Mouse (Mus musculus): ENCODE results near the gene Cys1.
A peak's percentile ranks its signal among the peaks of the same experiment; 100 is the strongest.
"Not testable (repeated sequence)": the region's sequence is repeated elsewhere in the genome, so short reads cannot be mapped to it uniquely, and the experiment has no call there.

The Cys1 gene

DNA sequence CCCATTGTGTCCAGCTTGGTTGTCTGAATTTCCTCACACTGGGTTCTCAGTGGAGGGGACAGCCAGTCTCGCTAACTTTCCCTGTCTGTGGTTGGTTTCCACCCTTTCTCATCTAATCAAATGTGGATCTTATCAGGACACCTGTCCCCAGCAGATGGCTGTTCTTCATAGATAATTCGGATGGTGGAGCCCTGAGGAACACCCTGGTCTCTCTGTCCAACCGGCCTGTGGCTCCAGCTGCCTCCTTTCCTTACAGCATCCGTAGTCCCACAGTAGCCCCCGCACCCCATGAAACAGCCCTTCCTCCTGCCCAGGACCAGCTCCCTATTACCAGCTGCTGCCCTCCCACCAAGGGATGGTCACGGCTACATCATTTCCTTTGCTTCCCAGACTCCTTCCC lies 35.7 kb downstream of the Cys1 start:
- DNase-seq (ENCODE audit: low read depth, low spot score): peak; percentile 49

DNA sequence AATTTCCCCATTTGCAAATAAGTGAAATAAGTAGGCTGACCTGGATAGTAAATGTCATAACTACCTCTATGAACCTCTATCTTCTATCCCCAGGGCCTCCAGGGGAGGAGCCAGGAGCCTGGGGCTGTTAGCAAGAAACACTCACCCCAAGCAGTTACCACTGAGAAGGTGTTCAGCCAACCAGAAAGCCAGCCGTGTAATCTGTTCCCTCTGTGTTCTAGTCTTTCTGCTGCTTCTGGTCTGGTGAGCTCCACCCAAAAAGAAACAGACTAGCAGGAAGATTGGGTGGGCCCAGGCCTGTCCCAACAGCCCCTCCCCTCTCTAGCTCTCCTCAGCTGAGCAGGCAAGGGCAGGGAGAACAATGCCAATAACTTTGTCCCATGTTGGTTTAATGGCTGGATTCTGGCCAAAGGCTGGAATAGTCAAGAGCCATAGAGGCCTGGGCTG lies 37.5 kb downstream of the Cys1 start:
- DNase-seq (ENCODE audit: low read depth, low spot score): peak; percentile 72

DNA sequence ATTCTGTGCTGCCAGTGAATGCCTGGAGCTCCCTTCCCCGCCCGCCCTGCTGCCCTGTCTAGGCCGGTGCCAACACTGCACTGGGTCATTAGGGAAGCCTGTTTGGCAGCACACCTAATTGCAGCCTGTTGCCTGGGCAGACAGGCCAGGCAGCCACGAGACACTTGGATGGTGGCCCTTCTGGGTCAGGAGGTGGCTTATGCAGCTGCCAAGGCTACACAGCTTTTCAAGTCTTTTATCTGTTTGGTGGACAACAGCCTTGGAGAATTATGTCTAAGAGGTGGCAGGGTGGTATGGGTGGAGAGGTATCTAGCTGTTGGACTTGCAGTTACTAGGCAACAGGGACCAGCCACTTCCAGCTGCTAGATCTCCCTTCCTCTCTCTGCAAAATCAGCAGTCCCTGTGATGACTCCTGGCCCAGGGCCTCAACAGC lies 39.2 kb downstream of the Cys1 start:
- no peak for DNase-seq (ENCODE audit: low read depth, low spot score)

DNA sequence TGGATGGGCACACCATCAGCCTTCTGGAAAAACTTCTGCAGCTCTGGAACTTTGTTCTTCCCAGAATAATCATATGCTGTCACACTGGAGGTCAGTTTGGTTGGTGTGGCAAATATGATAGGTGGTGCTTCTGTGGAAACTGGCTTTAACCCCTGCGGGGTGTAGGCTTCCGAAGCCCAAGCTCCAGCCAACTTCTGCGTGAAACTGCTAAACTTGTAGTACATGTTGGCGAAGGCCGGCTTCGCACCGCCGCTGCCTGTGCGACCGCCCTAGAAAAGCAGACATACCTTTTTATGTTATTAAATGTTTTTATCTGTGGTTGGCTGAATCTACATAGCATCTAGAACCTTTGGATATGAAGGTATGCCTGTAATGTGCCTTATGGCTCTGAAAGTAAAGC lies 42.8 kb downstream of the Cys1 start:
- not testable (repeated sequence) for DNase-seq (ENCODE audit: low read depth, low spot score)

DNA sequence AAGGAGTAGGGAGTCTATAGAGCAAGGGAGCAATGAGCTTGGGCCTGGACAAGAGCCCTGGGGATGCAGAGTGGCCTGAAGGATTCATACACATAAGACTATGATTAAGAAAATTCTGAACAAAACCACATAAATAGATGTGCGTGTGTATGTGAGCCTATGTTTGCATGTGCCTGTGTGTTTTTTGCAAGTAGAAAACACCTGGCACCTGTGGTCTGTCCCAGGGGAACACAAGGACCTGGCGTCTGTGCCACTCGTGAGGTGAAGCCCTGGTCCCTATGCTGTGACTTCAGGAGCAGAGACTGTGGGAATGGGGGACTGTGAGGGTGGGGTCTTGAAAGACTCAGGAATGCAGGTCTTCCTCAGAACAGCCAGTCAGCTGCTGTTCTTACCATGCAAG lies 47.0 kb downstream of the Cys1 start:
- no peak for DNase-seq (ENCODE audit: low read depth, low spot score)

DNA sequence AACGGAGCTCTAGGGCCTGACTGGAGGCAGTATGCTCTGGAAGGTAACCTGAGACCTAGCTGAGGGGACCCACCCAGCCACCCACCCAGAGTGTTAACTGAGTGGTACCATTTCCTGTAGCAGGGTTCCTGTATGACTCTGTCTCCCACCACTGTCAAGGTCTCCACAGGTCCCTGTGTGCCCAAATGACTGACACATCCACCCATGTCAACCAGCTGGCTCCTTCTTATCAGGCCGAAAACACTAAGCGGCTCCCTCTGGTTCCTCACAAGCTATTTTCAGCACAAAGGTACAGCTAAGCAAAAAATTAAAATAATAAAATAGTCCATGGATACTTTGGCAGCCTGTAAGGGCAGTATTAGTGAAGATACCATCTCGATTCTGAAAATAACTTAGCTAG lies 47.4 kb downstream of the Cys1 start:
- DNase-seq (ENCODE audit: low read depth, low spot score): no peak

DNA sequence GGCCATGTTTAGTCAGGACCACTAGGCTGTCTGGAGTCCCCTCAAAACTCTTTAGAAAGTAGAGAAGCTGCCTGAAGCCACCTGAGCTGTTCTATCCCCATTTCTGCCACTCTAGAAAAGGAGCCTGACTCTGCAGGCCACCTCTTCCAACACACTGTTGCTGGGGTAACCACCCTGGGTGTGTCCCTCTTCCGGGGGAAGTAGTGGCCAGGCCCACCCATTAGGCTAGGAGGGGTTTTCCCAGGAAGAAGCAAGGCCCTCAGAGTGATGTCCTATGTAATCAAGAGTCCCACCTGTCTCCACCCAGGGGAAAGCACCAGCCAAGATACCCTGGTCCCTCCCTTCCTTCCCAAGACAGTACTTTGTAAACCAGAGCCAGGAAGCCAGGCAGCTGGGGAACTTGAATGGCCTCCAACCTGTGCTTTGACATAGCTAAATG lies 47.8 kb downstream of the Cys1 start:
- DNase-seq (ENCODE audit: low read depth, low spot score): no peak

DNA sequence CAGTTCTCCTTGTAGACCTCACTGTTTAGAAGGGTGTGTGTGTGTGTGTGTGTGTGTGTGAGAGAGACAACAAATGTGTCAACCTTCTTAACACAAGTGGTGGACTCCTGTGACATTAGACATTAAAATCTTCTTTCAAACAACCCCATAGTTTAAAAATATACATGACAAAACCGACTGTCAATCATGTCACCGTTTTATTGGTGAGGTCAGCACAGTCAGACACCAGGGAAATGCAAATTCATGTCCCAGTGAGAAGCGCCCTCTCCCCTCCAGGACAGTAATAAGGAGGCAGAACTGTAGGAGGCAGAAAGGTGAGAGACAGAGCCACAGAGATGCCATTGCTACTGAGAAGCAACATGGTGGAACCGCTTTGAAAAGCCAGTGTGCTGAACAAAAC lies 49.2 kb downstream of the Cys1 start:
- no peak for DNase-seq (ENCODE audit: low read depth, low spot score)

DNA sequence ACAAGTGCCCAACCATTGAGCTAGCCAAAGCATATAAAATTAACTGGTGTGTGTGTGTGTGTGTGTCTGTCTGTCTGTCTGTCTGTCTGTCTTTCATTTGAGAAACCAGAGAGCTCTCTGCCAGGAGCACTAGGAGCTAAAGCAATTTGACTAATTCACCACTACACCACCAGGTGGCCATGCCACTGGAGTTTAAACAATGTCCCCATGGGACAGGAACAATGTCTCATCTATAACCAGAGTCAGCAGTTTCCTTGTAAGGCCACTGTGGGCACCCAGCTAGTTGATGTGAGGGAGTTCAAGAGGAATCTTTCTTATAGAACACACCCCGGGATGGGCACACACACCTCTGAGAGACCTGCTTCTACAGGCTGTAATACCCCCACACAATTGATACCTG lies 51.4 kb downstream of the Cys1 start:
- no peak for DNase-seq (ENCODE audit: low read depth, low spot score)

DNA sequence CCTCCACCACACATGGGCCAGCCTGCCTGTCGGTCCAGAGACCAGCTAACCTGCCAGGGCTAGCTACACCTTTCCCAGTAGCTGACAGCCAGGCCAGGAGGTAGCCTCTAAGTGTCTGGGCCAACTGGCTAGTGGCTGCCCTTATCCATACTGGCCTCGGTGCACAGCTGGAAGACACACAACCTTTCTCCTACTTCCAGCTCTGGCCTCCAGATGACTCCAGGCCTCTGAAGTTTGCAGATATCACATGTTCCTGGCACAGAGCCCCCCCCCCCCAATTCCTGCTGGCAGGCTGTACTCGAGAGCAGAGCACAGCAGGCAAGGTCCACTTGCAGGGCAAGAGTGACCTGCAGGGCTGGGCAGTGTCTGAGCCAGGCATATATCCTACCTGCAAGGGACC lies 54.4 kb downstream of the Cys1 start:
- DNase-seq (ENCODE audit: low read depth, low spot score): no peak

DNA sequence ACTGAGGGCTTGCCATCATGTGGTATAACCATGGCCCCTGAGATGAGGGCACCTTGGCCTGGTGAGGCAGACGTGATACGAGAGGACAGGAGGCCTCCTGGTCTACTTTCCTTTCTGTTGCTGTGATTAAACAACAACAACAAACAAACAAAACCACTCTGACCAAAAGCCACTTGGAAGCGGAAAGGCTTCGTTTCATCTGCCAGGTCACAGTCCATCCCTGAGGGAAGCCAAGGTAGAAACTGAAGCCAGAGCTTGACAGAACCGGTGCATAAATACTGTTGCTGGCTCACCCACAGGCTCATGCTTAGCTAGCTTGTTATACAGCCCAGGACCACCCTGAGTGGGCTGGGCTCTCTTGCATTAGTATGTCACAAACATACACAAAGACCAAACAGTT lies 55.2 kb downstream of the Cys1 start:
- no peak for DNase-seq (ENCODE audit: low read depth, low spot score)

DNA sequence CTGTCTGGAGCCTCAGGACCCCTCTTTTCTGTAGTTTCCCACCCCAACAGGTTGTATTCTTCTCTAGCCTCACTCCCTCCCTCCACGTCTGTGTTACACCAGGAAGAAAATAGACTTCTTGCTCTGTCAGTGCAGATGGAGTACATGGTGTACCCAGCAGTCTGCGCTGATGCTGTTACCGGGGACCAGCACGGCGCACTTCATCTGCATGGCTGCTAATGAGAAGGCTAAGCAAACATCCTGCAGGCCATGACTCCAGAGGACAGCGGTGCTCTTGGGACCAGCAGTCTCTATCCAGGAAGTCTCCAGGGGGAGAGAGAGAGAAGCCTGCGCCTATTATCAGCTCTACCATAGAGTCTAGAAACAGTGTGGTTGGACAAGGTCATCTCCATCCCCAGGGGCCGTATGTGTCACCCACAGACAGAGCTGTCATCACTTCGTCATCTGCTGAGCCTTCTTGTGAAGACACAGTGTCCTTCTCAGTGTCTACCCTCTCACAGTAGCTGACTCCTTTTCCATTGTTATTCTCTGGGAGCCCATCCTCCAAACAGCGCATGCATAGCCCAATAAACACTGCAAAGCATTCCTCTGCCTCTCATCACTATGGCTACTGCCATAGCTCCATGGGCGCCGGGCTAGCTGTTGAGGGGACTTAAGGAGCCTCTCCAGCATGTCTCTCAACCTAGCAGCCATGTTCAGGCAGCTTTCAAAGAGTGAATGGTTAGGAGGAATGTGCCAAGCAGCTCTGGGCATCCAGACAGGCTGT lies 57.9 kb downstream of the Cys1 start:
- DNase-seq (ENCODE audit: low read depth, low spot score): no peak

DNA sequence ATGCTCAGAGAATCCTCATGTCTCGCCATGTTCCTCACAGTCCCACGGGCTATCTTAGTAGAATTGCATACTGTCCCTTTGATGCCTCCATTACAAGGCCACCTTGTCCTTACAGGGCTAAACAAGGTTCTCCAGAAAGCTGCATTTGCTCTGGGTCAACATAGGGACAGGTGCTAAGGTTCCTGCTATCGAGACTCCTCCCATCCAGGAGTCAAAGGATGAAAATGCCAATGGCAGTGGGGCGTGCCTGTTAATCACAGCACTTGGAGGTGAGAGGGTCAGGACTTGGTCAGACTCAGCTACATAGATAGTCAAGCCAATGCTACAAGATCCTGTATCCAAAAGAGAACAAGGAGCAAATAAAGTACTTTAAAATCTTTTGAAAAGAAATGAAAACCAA lies 62.2 kb downstream of the Cys1 start:
- no peak for DNase-seq (ENCODE audit: low read depth, low spot score)
